ENCODE assay signal across 27 mouse cellular contexts in genomic region chr17:57125853-57126622, GRCm38 (mm10). TPM values are rescaled to one million over a fixed set of nuclear protein-coding genes. Genes with fewer than 3 reads are reported as not detected.
A peak's percentile ranks its signal among the peaks of the same experiment; 100 is the strongest.
DNase-seq lines count a peak whose midpoint lies in the region; ATAC-seq and TF ChIP-seq lines count a peak whose summit lies in the region.
"Had no signal": no experiment of that assay in that cellular context is flagged by ENCODE, and none has a peak within 500 bp of the region (broad histone marks: within the 10 kb centered on the region; RNA-seq: fewer than 3 reads in every experiment).

No protein-coding gene starts in this region.

- H3K27ac ChIP-seq in embryonic facial prominence, embryonic 12.5 days: no peak overlapping the region
- no peak overlapping the region for H3K27ac ChIP-seq in embryonic facial prominence, embryonic 10.5 days (replicated peaks)
- H3K27ac ChIP-seq in midbrain, embryonic 10.5 days (replicated peaks): no peak overlapping the region
- H3K27ac ChIP-seq: forebrain, embryonic 13.5 days; heart, embryonic 13.5 days; hindbrain, embryonic 13.5 days; hindbrain, postnatal 0 days had no signal

- ATAC-seq in embryonic facial prominence, embryonic 12.5 days (ENCODE audit: insufficient number of reproducible peaks, insufficient read depth, low FRiP score, low TSS enrichment): 0 out of 2 replicates have a peak, but pooled peaks have one; percentile 35
- ATAC-seq in G1E (ENCODE audit: extremely low read depth, insufficient number of reproducible peaks, low FRiP score, poor library complexity, severe bottlenecking): peak; percentile 50; the same call in 1 of the 2 replicates
- peak; percentile 42; the same call in 1 of the 2 replicates for ATAC-seq in megakaryocyte-erythroid progenitor cell, adult 5-6 weeks (replicated peaks; ENCODE audit: low FRiP score, low TSS enrichment, poor library complexity, severe bottlenecking)
- ATAC-seq: activated CD4-positive, CD25-positive, alpha-beta regulatory T cell, adult 4 months; forebrain, embryonic 13.5 days; forebrain, postnatal 0 days; hindbrain, postnatal 0 days; Patski had no signal

- DNase-seq in embryonic facial prominence, embryonic 10.5 days (ENCODE audit: low spot score): no peak
- peak; percentile 26 for DNase-seq in 416B (ENCODE audit: low read depth)
- no peak for DNase-seq in G1E (ENCODE audit: low spot score)
- DNase-seq in kidney, postnatal 14 days: no peak
- no peak for DNase-seq in heart, adult 11 months
- DNase-seq in midbrain, embryonic 10.5 days (ENCODE audit: low spot score): no peak
- DNase-seq: adrenal gland, postnatal 14 days; cerebellum, adult 11-12 months; cerebellum, adult 9-10 months; cerebellum, postnatal 25 days; forebrain, postnatal 0 days; gastrocnemius, postnatal 14 days; heart, postnatal 4 days had no signal

- H3K9ac ChIP-seq in embryonic facial prominence, embryonic 12.5 days: no peak overlapping the region
- H3K9ac ChIP-seq: forebrain, embryonic 13.5 days; forebrain, postnatal 0 days; heart, embryonic 13.5 days; hindbrain, embryonic 13.5 days had no signal

- no peak overlapping the region for H3K4me2 ChIP-seq in embryonic facial prominence, embryonic 12.5 days (replicated peaks)
- H3K4me2 ChIP-seq: forebrain, embryonic 13.5 days; heart, embryonic 13.5 days; hindbrain, embryonic 13.5 days had no signal

- no peaks in the 10 kb centered on the region for H3K27me3 ChIP-seq in embryonic facial prominence, embryonic 12.5 days
- H3K27me3 ChIP-seq in embryonic facial prominence, embryonic 10.5 days (replicated peaks; ENCODE audit: low read depth, poor library complexity, severe bottlenecking): no peaks in the 10 kb centered on the region
- no peaks in the 10 kb centered on the region for H3K27me3 ChIP-seq in G1E (ENCODE audit: insufficient read depth, low read length)
- no peaks in the 10 kb centered on the region for H3K27me3 ChIP-seq in midbrain, embryonic 10.5 days (ENCODE audit: low read depth, poor library complexity, severe bottlenecking)
- H3K27me3 ChIP-seq: forebrain, embryonic 13.5 days; heart, embryonic 13.5 days; hindbrain, embryonic 13.5 days had no signal

- WGBS in embryonic facial prominence, embryonic 12.5 days: 71% methylated on average over 3 of the region's 3 CpGs
- WGBS in embryonic facial prominence, embryonic 10.5 days: 70% methylated on average over 3 of the region's 3 CpGs
- 74% methylated on average over 3 of the region's 3 CpGs for WGBS in midbrain, embryonic 10.5 days

- no peak for TF ChIP-seq CTCF in G1E (IDR thresholded peaks at IDR 0.05; ENCODE audit: low read depth, low read length)

- H3K9me3 ChIP-seq in embryonic facial prominence, embryonic 12.5 days: no peaks in the 10 kb centered on the region
- no peaks in the 10 kb centered on the region for H3K9me3 ChIP-seq in embryonic facial prominence, embryonic 10.5 days
- no peaks in the 10 kb centered on the region for H3K9me3 ChIP-seq in G1E (replicated peaks)
- no peaks in the 10 kb centered on the region for H3K9me3 ChIP-seq in midbrain, embryonic 10.5 days (replicated peaks)
- H3K9me3 ChIP-seq: forebrain, embryonic 13.5 days; heart, embryonic 13.5 days; hindbrain, embryonic 13.5 days had no signal

- H3K4me3 ChIP-seq in embryonic facial prominence, embryonic 12.5 days: no peak overlapping the region
- H3K4me3 ChIP-seq in embryonic facial prominence, embryonic 10.5 days: no peak overlapping the region
- H3K4me3 ChIP-seq in G1E (ENCODE audit: low read depth, low read length): no peak overlapping the region
- no peak overlapping the region for H3K4me3 ChIP-seq in midbrain, embryonic 10.5 days
- H3K4me3 ChIP-seq: forebrain, embryonic 13.5 days; heart, embryonic 13.5 days; hindbrain, embryonic 13.5 days had no signal

- no peaks in the 10 kb centered on the region for H3K4me1 ChIP-seq in embryonic facial prominence, embryonic 12.5 days
- H3K4me1 ChIP-seq in embryonic facial prominence, embryonic 10.5 days: no peaks in the 10 kb centered on the region
- peaks cover 74% of the 10 kb centered on the region for H3K4me1 ChIP-seq in G1E (ENCODE audit: insufficient read depth, low read depth, low read length)
- H3K4me1 ChIP-seq in midbrain, embryonic 10.5 days: no peaks in the 10 kb centered on the region
- H3K4me1 ChIP-seq: forebrain, embryonic 13.5 days; heart, embryonic 13.5 days; hindbrain, embryonic 13.5 days had no signal

- H3K36me3 ChIP-seq in embryonic facial prominence, embryonic 12.5 days: no peaks in the 10 kb centered on the region
- no peaks in the 10 kb centered on the region for H3K36me3 ChIP-seq in embryonic facial prominence, embryonic 10.5 days (replicated peaks)
- H3K36me3 ChIP-seq in G1E (replicated peaks): no peaks in the 10 kb centered on the region
- H3K36me3 ChIP-seq in midbrain, embryonic 10.5 days: no peaks in the 10 kb centered on the region
- H3K36me3 ChIP-seq: heart, embryonic 13.5 days; hindbrain, embryonic 13.5 days had no signal

RNA-seq across cellular contexts. Expression of gene Tnfsf9, which starts 20.9 kb away (rescaled TPM):
- 7.8 and 9.6 TPM in 2 replicates for polyA plus RNA-seq in embryonic facial prominence, embryonic 12.5 days (2016; fragmentation: Nextera tagmentation; extraction: Ambion mirVana)
- polyA plus RNA-seq in embryonic facial prominence, embryonic 10.5 days (2016; fragmentation: Nextera tagmentation; extraction: Ambion mirVana): 8.0 and 8.8 TPM in 2 replicates
- 2.3 and 4.4 TPM in 2 replicates for total RNA-seq in G1E (2014; fragmentation: Nextera tagmentation)
- total RNA-seq in G1E (2017): 9.0 and 10.4 TPM in 2 replicates
- 6.6 and 9.2 TPM in 2 replicates for polyA plus RNA-seq in G1E (2012)
- not detected in 2 replicates for total RNA-seq in megakaryocyte-erythroid progenitor cell, adult 5-6 weeks (2014; fragmentation: Nextera tagmentation)
- not detected in 2 replicates for total RNA-seq in megakaryocyte-erythroid progenitor cell, adult 5-6 weeks (2017)
- polyA plus RNA-seq in midbrain, embryonic 10.5 days (2016; fragmentation: Nextera tagmentation; extraction: Ambion mirVana): 11.7 and 12.3 TPM in 2 replicates

RNA-seq across cellular contexts. Expression of gene Cd70, which starts 23.5 kb away (rescaled TPM):
- 0.19 TPM in 1 of 2 replicates, not detected in the other for polyA plus RNA-seq in embryonic facial prominence, embryonic 12.5 days (2016; fragmentation: Nextera tagmentation; extraction: Ambion mirVana)
- polyA plus RNA-seq in embryonic facial prominence, embryonic 10.5 days (2016; fragmentation: Nextera tagmentation; extraction: Ambion mirVana): not detected in 2 replicates
- total RNA-seq in G1E (2014; fragmentation: Nextera tagmentation) (not detected in 2 replicates), G1E (2017) (not detected in 2 replicates)
- not detected in 2 replicates for polyA plus RNA-seq in G1E (2012)
- not detected in 2 replicates for total RNA-seq in megakaryocyte-erythroid progenitor cell, adult 5-6 weeks (2014; fragmentation: Nextera tagmentation)
- not detected in 2 replicates for total RNA-seq in megakaryocyte-erythroid progenitor cell, adult 5-6 weeks (2017)
- 0.27 TPM in 1 of 2 replicates, not detected in the other for polyA plus RNA-seq in midbrain, embryonic 10.5 days (2016; fragmentation: Nextera tagmentation; extraction: Ambion mirVana)
- total RNA-seq: adrenal gland, adult 18-20 months; adrenal gland, postnatal 14 days; forebrain, postnatal 0 days; gastrocnemius, adult 18-20 months; gastrocnemius, postnatal 14 days; heart, adult 8-10 months; heart, postnatal 4 days had no signal
- polyA plus RNA-seq: embryonic facial prominence, embryonic 14.5 days; forebrain, embryonic 13.5 days; gonadal fat pad, adult 2 months; heart, embryonic 13.5 days; heart, postnatal 0 days; Patski had no signal

RNA-seq across cellular contexts. Expression of gene Tubb4a, which starts 38.5 kb away (rescaled TPM):
- 31.9 and 35.5 TPM in 2 replicates for polyA plus RNA-seq in embryonic facial prominence, embryonic 12.5 days (2016; fragmentation: Nextera tagmentation; extraction: Ambion mirVana)
- polyA plus RNA-seq in embryonic facial prominence, embryonic 10.5 days (2016; fragmentation: Nextera tagmentation; extraction: Ambion mirVana): 34.4 and 35.5 TPM in 2 replicates
- total RNA-seq in G1E (2014; fragmentation: Nextera tagmentation) (4.2 and 4.3 TPM in 2 replicates), G1E (2017) (0.38 and 0.46 TPM in 2 replicates)
- 0.37 and 0.51 TPM in 2 replicates for polyA plus RNA-seq in G1E (2012)
- not detected in 2 replicates for total RNA-seq in megakaryocyte-erythroid progenitor cell, adult 5-6 weeks (2014; fragmentation: Nextera tagmentation)
- 0.08 TPM in 1 of 2 replicates, not detected in the other for total RNA-seq in megakaryocyte-erythroid progenitor cell, adult 5-6 weeks (2017)
- 68.7 and 128 TPM in 2 replicates for polyA plus RNA-seq in midbrain, embryonic 10.5 days (2016; fragmentation: Nextera tagmentation; extraction: Ambion mirVana)

RNA-seq across cellular contexts. Expression of gene Dennd1c, which starts 47.7 kb away (rescaled TPM):
- polyA plus RNA-seq in embryonic facial prominence, embryonic 12.5 days (2016; fragmentation: Nextera tagmentation; extraction: Ambion mirVana): 1.4 and 3.2 TPM in 2 replicates
- polyA plus RNA-seq in embryonic facial prominence, embryonic 10.5 days (2016; fragmentation: Nextera tagmentation; extraction: Ambion mirVana): 2.0 and 2.8 TPM in 2 replicates
- total RNA-seq in G1E (2014; fragmentation: Nextera tagmentation) (25.8 and 39.7 TPM in 2 replicates), G1E (2017) (13.4 and 14.3 TPM in 2 replicates)
- polyA plus RNA-seq in G1E (2012): 23.3 and 24.6 TPM in 2 replicates
- 20.4 and 33.4 TPM in 2 replicates for total RNA-seq in megakaryocyte-erythroid progenitor cell, adult 5-6 weeks (2014; fragmentation: Nextera tagmentation)
- total RNA-seq in megakaryocyte-erythroid progenitor cell, adult 5-6 weeks (2017): 0.65 and 1.8 TPM in 2 replicates
- polyA plus RNA-seq in midbrain, embryonic 10.5 days (2016; fragmentation: Nextera tagmentation; extraction: Ambion mirVana): 1.5 and 2.3 TPM in 2 replicates

Comparison
In these comparisons a context has a peak if more than half of its experiments do, and no peak if none do; other contexts are left out.
1. RNA of gene Tubb4a, which starts 38.5 kb away (polyA plus RNA-seq): 68.7 to 128 TPM in midbrain, embryonic 10.5 days, 34.4 to 35.5 TPM in embryonic facial prominence, embryonic 10.5 days and 31.9 to 35.5 TPM in embryonic facial prominence, embryonic 12.5 days; 0.37 to 0.51 TPM in G1E; every median in the first group is over 10 times any median in the second.
2. Peak in every context shown above with its lines, with median percentiles within 50 percentile points of each other: ATAC-seq.